Mouse (Mus musculus): ENCODE measurements around the gene Nifk. TPM values are rescaled to one million over a fixed set of nuclear protein-coding genes. Genes with fewer than 3 reads are reported as not detected.

Nifk gene
- polyA plus RNA-seq, 1 experiment, result 36.4 TPM

DNA sequence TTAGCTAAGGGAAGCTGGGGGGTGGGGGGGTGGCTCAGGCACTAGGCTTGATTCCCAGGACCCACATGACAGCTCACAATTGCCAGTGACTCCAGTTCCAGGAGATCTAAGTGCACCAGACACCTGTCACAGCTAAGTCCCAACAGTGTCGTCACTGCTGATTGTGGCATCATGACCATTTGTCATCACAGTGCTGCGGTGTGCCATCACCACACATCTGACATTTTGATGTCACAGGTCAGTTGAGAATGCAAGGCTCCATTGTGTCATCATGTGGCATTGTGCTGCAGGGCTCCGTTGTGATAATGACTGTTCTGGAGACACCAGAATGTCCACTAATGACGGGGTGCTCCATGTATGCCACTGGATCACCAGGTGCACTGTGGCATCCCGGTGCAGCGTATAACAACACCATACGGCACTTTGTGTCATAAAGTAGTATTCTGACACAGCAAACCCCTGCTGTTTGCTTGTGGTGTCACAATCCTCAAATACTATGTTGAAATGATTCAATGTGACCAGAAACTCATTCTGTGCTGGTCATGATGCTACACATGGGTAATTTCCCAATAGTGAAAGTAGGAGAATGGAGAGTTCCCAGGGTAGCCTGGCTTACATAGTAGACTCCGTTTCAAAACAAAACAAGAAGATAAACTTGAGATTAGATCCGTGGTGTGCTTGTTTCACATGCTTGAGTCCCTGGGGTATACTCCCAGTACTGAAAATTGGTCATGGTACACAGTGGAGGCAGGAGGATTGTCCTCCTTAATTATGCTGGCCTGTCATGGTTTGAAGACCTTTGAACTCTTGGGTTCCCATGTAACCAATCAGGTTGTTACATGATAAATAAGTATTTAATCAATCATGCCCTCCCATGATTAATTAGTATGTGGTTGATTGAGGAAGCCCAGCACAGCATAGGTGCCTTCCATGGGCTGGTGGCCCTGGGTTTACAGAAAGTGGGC is 13.4 kb downstream of the Nifk start:
- Histone ChIP-seq H3ac (ENCODE audit: control insufficient read depth, insufficient read length, low read depth) (no peak overlapping the region), H3K4me3 (ENCODE audit: insufficient read depth, poor library complexity, severe bottlenecking) (no peak overlapping the region), H3K36me3 (ENCODE audit: control insufficient read depth, insufficient read depth) (peaks cover 52% of the 10 kb centered on the region), H3K79me2 (ENCODE audit: control insufficient read depth, insufficient read depth) (no peaks in the 10 kb centered on the region), H3K27me3 (ENCODE audit: control insufficient read depth, insufficient read depth, insufficient read length) (no peaks in the 10 kb centered on the region), H3K79me3 (ENCODE audit: low read depth) (no peaks in the 10 kb centered on the region)
- TF ChIP-seq MYOD1 (IDR thresholded peaks at IDR 0.05; ENCODE audit: control insufficient read depth, insufficient read length, low read depth) (no peak), CTCF (IDR thresholded peaks at IDR 0.05; ENCODE audit: control insufficient read depth, insufficient read depth, insufficient read length) (no peak), USF1 (IDR thresholded peaks at IDR 0.05; ENCODE audit: low read depth) (no peak), CEBPB (IDR thresholded peaks at IDR 0.05; ENCODE audit: low read depth) (no peak), MYOG (IDR thresholded peaks at IDR 0.05; ENCODE audit: control insufficient read depth, extremely low read depth, insufficient read length) (no peak), FOSL1 (IDR thresholded peaks at IDR 0.05; ENCODE audit: insufficient read depth, low read length, poor library complexity, severe bottlenecking) (no peak), MAX (IDR thresholded peaks at IDR 0.05) (no peak)

DNA sequence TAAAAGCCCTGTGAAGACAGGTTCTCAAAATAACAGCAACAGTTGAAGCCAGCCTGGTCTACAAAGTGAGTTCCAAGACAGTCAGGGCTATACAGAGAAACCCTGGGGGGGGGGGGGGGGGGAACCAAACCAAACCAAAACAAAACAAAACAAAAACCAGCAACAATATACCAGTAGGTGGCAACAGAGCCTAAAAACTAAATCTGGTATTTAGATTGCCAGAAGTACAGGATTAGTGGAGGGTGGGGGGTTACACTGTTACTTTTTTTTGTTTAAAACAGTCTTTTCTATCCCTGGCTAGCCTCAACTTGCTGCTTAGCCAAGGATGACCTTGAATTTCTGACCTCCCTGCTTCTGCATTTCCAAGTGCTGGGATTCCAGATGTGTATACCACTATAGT is 14.2 kb downstream of the Nifk start:
- H3K4me3 ChIP-seq (ENCODE audit: insufficient read depth, poor library complexity, severe bottlenecking), result no peak overlapping the region

DNA sequence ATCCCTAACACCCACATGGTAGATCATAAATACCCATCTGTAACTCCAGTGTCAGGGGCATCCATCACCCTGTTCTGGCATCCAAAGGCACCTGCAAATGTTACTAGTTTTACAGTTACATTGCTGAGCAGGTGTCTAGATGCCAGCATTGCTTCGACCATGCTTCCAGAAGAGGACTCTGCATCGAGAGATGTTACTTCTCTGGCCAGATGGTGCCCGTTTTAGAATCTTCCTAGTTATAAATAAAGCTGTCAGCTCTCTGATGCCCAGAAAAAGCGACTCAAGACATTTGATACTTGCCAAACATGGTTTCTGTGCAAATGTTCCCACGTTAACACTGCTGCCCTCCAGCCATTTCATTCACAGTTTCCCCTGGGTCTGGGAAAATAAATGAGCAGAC is 16.3 kb downstream of the Nifk start:
- Histone ChIP-seq H3K79me3 (ENCODE audit: low read depth) (no peaks in the 10 kb centered on the region), H3K36me3 (ENCODE audit: control insufficient read depth, insufficient read depth) (peaks cover 23% of the 10 kb centered on the region), H3K4me3 (ENCODE audit: insufficient read depth, poor library complexity, severe bottlenecking) (no peak overlapping the region), H3ac (ENCODE audit: control insufficient read depth, insufficient read length, low read depth) (no peak overlapping the region), H3K27me3 (ENCODE audit: control insufficient read depth, insufficient read depth, insufficient read length) (no peaks in the 10 kb centered on the region), H3K79me2 (ENCODE audit: control insufficient read depth, insufficient read depth) (no peaks in the 10 kb centered on the region)
- TF ChIP-seq FOSL1 (IDR thresholded peaks at IDR 0.05; ENCODE audit: insufficient read depth, low read length, poor library complexity, severe bottlenecking) (no peak), MYOD1 (IDR thresholded peaks at IDR 0.05; ENCODE audit: control insufficient read depth, insufficient read length, low read depth) (no peak), CTCF (IDR thresholded peaks at IDR 0.05; ENCODE audit: control insufficient read depth, insufficient read depth, insufficient read length) (no peak), MYOG (IDR thresholded peaks at IDR 0.05; ENCODE audit: control insufficient read depth, extremely low read depth, insufficient read length) (no peak), MAX (IDR thresholded peaks at IDR 0.05) (no peak), CEBPB (IDR thresholded peaks at IDR 0.05; ENCODE audit: low read depth) (no peak), USF1 (IDR thresholded peaks at IDR 0.05; ENCODE audit: low read depth) (no peak)

More for the DNA sequence above, 14.2 kb downstream of the Nifk start:
- TF ChIP-seq FOSL1 (IDR thresholded peaks at IDR 0.05; ENCODE audit: insufficient read depth, low read length, poor library complexity, severe bottlenecking), result no peak
- no peak for TF ChIP-seq USF1 (IDR thresholded peaks at IDR 0.05; ENCODE audit: low read depth)
- TF ChIP-seq CTCF (IDR thresholded peaks at IDR 0.05; ENCODE audit: control insufficient read depth, insufficient read depth, insufficient read length), result no peak
- TF ChIP-seq CEBPB (IDR thresholded peaks at IDR 0.05; ENCODE audit: low read depth), result no peak
- no peak for TF ChIP-seq MYOD1 (IDR thresholded peaks at IDR 0.05; ENCODE audit: control insufficient read depth, insufficient read length, low read depth)
- TF ChIP-seq MAX (IDR thresholded peaks at IDR 0.05), result no peak
- no peak for TF ChIP-seq MYOG (IDR thresholded peaks at IDR 0.05; ENCODE audit: control insufficient read depth, extremely low read depth, insufficient read length)
- H3ac ChIP-seq (ENCODE audit: control insufficient read depth, insufficient read length, low read depth), result no peak overlapping the region
- H3K79me3 ChIP-seq (ENCODE audit: low read depth), result no peaks in the 10 kb centered on the region
- H3K27me3 ChIP-seq (ENCODE audit: control insufficient read depth, insufficient read depth, insufficient read length), result no peaks in the 10 kb centered on the region
- peaks cover 44% of the 10 kb centered on the region for H3K36me3 ChIP-seq (ENCODE audit: control insufficient read depth, insufficient read depth)
- no peaks in the 10 kb centered on the region for H3K79me2 ChIP-seq (ENCODE audit: control insufficient read depth, insufficient read depth)

DNA sequence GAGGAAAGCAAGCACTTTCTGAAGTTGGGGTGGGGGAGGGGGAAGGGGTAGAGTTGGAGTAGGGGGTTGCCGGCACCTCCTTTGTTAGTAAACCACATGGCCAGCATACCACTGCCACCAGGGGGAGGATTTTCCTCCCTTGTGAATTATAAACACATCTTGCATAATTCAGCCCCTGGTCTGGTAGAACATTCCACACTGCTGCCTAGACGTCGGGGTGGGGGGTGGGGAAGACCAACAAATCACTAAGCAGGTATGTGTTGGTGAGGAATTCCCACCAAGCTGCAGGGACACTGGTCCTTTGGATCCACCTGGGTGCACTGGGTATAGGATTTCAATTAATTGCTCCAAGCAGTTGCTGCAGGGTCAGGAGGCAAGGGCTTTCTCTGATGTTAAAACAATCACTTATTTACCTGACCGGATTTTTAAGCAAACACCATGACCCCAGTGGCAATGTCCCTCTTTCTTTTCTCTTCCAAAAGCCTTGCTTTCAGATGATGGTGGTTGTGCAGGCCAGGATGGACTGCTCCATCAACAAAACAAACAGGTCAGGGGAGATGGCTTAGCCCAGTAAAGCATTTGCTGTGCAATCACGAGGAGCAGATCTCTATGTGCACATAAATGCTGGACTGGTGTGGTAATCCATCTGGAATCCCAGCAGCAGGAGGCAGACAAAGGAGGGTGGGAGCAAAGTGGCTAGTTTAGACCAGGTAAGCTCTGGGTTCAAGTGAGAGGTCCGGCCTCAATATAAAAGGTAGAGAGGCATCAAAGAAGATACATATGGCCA is 22.2 kb downstream of the Nifk start:
- no peak overlapping the region for H3K4me3 ChIP-seq (ENCODE audit: insufficient read depth, poor library complexity, severe bottlenecking)
- no peaks in the 10 kb centered on the region for H3K27me3 ChIP-seq (ENCODE audit: control insufficient read depth, insufficient read depth, insufficient read length)
- no peaks in the 10 kb centered on the region for H3K79me2 ChIP-seq (ENCODE audit: control insufficient read depth, insufficient read depth)
- TF ChIP-seq MYOG (IDR thresholded peaks at IDR 0.05; ENCODE audit: control insufficient read depth, extremely low read depth, insufficient read length) (no peak), MAX (IDR thresholded peaks at IDR 0.05) (no peak), FOSL1 (IDR thresholded peaks at IDR 0.05; ENCODE audit: insufficient read depth, low read length, poor library complexity, severe bottlenecking) (no peak), MYOD1 (IDR thresholded peaks at IDR 0.05; ENCODE audit: control insufficient read depth, insufficient read length, low read depth) (no peak), CTCF (IDR thresholded peaks at IDR 0.05; ENCODE audit: control insufficient read depth, insufficient read depth, insufficient read length) (no peak)
- H3K79me3 ChIP-seq (ENCODE audit: low read depth), result no peaks in the 10 kb centered on the region
- H3K36me3 ChIP-seq (ENCODE audit: control insufficient read depth, insufficient read depth), result no peaks in the 10 kb centered on the region
- H3ac ChIP-seq (ENCODE audit: control insufficient read depth, insufficient read length, low read depth), result no peak overlapping the region

DNA sequence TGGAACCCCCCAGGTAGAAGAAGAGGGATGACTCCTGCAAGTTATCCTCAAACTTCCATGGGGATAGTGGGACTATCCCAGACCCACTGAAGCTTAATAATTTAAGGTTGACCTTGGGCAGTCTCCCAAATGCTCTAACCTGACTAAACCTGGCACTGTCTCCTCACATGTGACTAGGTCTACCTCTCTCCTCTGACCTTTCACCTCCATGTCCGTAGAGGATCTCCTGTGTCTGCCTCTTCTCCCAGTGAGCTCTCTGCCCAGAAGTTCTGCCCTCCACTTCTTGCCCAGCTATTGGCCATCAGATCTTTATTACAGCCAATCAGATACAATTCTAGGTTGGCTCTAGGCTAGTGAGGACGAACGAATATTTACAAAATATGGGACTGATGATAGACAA is 28.3 kb downstream of the Nifk start:
- Histone ChIP-seq H3K27me3 (ENCODE audit: control insufficient read depth, insufficient read depth, insufficient read length) (no peaks in the 10 kb centered on the region), H3K36me3 (ENCODE audit: control insufficient read depth, insufficient read depth) (no peaks in the 10 kb centered on the region), H3K79me2 (ENCODE audit: control insufficient read depth, insufficient read depth) (no peaks in the 10 kb centered on the region), H3K79me3 (ENCODE audit: low read depth) (no peaks in the 10 kb centered on the region), H3ac (ENCODE audit: control insufficient read depth, insufficient read length, low read depth) (no peak overlapping the region), H3K4me3 (ENCODE audit: insufficient read depth, poor library complexity, severe bottlenecking) (no peak overlapping the region)
- no peak for TF ChIP-seq FOSL1 (IDR thresholded peaks at IDR 0.05; ENCODE audit: insufficient read depth, low read length, poor library complexity, severe bottlenecking)
- no peak for TF ChIP-seq CTCF (IDR thresholded peaks at IDR 0.05; ENCODE audit: control insufficient read depth, insufficient read depth, insufficient read length)
- no peak for TF ChIP-seq MYOG (IDR thresholded peaks at IDR 0.05; ENCODE audit: control insufficient read depth, extremely low read depth, insufficient read length)
- TF ChIP-seq CEBPB (IDR thresholded peaks at IDR 0.05; ENCODE audit: low read depth), result no peak
- no peak for TF ChIP-seq MYOD1 (IDR thresholded peaks at IDR 0.05; ENCODE audit: control insufficient read depth, insufficient read length, low read depth)
- no peak for TF ChIP-seq USF1 (IDR thresholded peaks at IDR 0.05; ENCODE audit: low read depth)
- TF ChIP-seq MAX (IDR thresholded peaks at IDR 0.05), result no peak
